Mouse (Mus musculus) c-Kit-positive CD71-positive TER-119-positive erythroid progenitor cells, embryonic 14.5 days (primary cell): ENCODE results near the gene Nyap1.

Experiments
- DNase-seq: peaks from one replicate; pipeline ENCODE4 v3.0.0-alpha.2; 2013; ENCODE audit warnings: low spot score

Nyap1 gene

GRCm38 (mm10) chr5:137741023-137741931 is at the start of gene Nyap1:
TSS of gene Nyap1 (minus strand) at chr5:137741607.
- peak; percentile 79 for DNase-seq

GRCm38 (mm10) chr5:137788946-137789531 is 47.6 kb upstream of the Nyap1 start:
- no peak for DNase-seq

- DNase-seq: no peak
Observed at GRCm38 (mm10) chr5:137788171-137788570, 46.8 kb upstream of the Nyap1 start.

- DNase-seq: peak; percentile 95
Observed at GRCm38 (mm10) chr5:137787151-137787928, 45.9 kb upstream of the Nyap1 start, which contains the start of the genes Mepce and Zcwpw1. TSS of gene Mepce (minus strand) at chr5:137787655. TSS of gene Zcwpw1 (plus strand) at chr5:137787798.

GRCm38 (mm10) chr5:137786109-137786942 is 44.9 kb upstream of the Nyap1 start:
- peak; percentile 100 for DNase-seq

GRCm38 (mm10) chr5:137785164-137786031 is 44.0 kb upstream of the Nyap1 start:
- DNase-seq: no peak

GRCm38 (mm10) chr5:137784546-137784945 is 43.1 kb upstream of the Nyap1 start:
- DNase-seq: no peak

GRCm38 (mm10) chr5:137783901-137784540 is 42.6 kb upstream of the Nyap1 start:
- no peak for DNase-seq

GRCm38 (mm10) chr5:137782776-137783522 is 41.5 kb upstream of the Nyap1 start:
- no peak for DNase-seq

GRCm38 (mm10) chr5:137781661-137782060 is 40.3 kb upstream of the Nyap1 start:
- no peak for DNase-seq

GRCm38 (mm10) chr5:137779053-137779933 is 37.9 kb upstream of the Nyap1 start:
- no peak for DNase-seq

GRCm38 (mm10) chr5:137778635-137779034 is 37.2 kb upstream of the Nyap1 start, which contains the start of gene Ppp1r35:
TSS of gene Ppp1r35 (plus strand) at chr5:137778849.
- DNase-seq: peak; percentile 94

GRCm38 (mm10) chr5:137777267-137777845 is 35.9 kb upstream of the Nyap1 start:
- no peak for DNase-seq

- no peak for DNase-seq
Observed at GRCm38 (mm10) chr5:137776408-137776918, 35.1 kb upstream of the Nyap1 start.

GRCm38 (mm10) chr5:137775587-137776290 is 34.3 kb upstream of the Nyap1 start:
- DNase-seq: no peak

GRCm38 (mm10) chr5:137772755-137773154 is 31.3 kb upstream of the Nyap1 start:
- no peak for DNase-seq

- peak; percentile 78 for DNase-seq
Observed at GRCm38 (mm10) chr5:137770709-137771108, 29.3 kb upstream of the Nyap1 start.
